Mouse (Mus musculus): ENCODE measurements around the gene Scfd2.
A peak's percentile ranks its signal among the peaks of the same experiment; 100 is the strongest.

Gene Scfd2

GRCm38 (mm10) chr5:74278428-74278827 is 253.1 kb downstream of the Scfd2 start:
- DNase-seq (ENCODE audit: low read depth, low spot score): no peak

GRCm38 (mm10) chr5:74277712-74278111 is 253.8 kb downstream of the Scfd2 start:
- peak; percentile 57 for DNase-seq (ENCODE audit: low read depth, low spot score)

GRCm38 (mm10) chr5:74277216-74277615 is 254.3 kb downstream of the Scfd2 start:
- no peak for DNase-seq (ENCODE audit: low read depth, low spot score)

GRCm38 (mm10) chr5:74273313-74273712 is 258.2 kb downstream of the Scfd2 start:
- DNase-seq (ENCODE audit: low read depth, low spot score): no peak

- DNase-seq (ENCODE audit: low read depth, low spot score): no peak
Observed at GRCm38 (mm10) chr5:74267736-74268369, 263.7 kb downstream of the Scfd2 start.

- no peak for DNase-seq (ENCODE audit: low read depth, low spot score)
Observed at GRCm38 (mm10) chr5:74267196-74267595, 264.4 kb downstream of the Scfd2 start.

- no peak for DNase-seq (ENCODE audit: low read depth, low spot score)
Observed at GRCm38 (mm10) chr5:74266476-74266819, 265.1 kb downstream of the Scfd2 start.

GRCm38 (mm10) chr5:74265601-74266475 is 265.7 kb downstream of the Scfd2 start:
- DNase-seq (ENCODE audit: low read depth, low spot score): no peak

GRCm38 (mm10) chr5:74265151-74265550 is 266.4 kb downstream of the Scfd2 start:
- no peak for DNase-seq (ENCODE audit: low read depth, low spot score)

GRCm38 (mm10) chr5:74264541-74264940 is 267.0 kb downstream of the Scfd2 start:
- DNase-seq (ENCODE audit: low read depth, low spot score): no peak

- no peak for DNase-seq (ENCODE audit: low read depth, low spot score)
Observed at GRCm38 (mm10) chr5:74261016-74261415, 270.5 kb downstream of the Scfd2 start.

GRCm38 (mm10) chr5:74260378-74260809 is 271.2 kb downstream of the Scfd2 start:
- DNase-seq (ENCODE audit: low read depth, low spot score): no peak

GRCm38 (mm10) chr5:74256705-74257104 is 274.9 kb downstream of the Scfd2 start:
- DNase-seq (ENCODE audit: low read depth, low spot score): no peak

GRCm38 (mm10) chr5:74254996-74255395 is 276.6 kb downstream of the Scfd2 start:
- DNase-seq (ENCODE audit: low read depth, low spot score): no peak

- no peak for DNase-seq (ENCODE audit: low read depth, low spot score)
Observed at GRCm38 (mm10) chr5:74253724-74254328, 277.7 kb downstream of the Scfd2 start.

GRCm38 (mm10) chr5:74252672-74253286 is 278.8 kb downstream of the Scfd2 start:
- DNase-seq (ENCODE audit: low read depth, low spot score): no peak

GRCm38 (mm10) chr5:74250947-74251346 is 280.6 kb downstream of the Scfd2 start:
- DNase-seq (ENCODE audit: low read depth, low spot score): no peak

GRCm38 (mm10) chr5:74250308-74250707 is 281.3 kb downstream of the Scfd2 start:
- no peak for DNase-seq (ENCODE audit: low read depth, low spot score)

GRCm38 (mm10) chr5:74249794-74250193 is 281.8 kb downstream of the Scfd2 start:
- no peak for DNase-seq (ENCODE audit: low read depth, low spot score)

GRCm38 (mm10) chr5:74246971-74247370 is 284.6 kb downstream of the Scfd2 start:
- DNase-seq (ENCODE audit: low read depth, low spot score): no peak

GRCm38 (mm10) chr5:74246453-74246852 is 285.1 kb downstream of the Scfd2 start:
- no peak for DNase-seq (ENCODE audit: low read depth, low spot score)

GRCm38 (mm10) chr5:74245641-74246145 is 285.9 kb downstream of the Scfd2 start:
- DNase-seq (ENCODE audit: low read depth, low spot score): no peak
